Mouse (Mus musculus) testis, adult 2 months (tissue): ENCODE results near the gene Slc31a1.

Experiments
- CTCF ChIP-seq: fragments of 200-500 bp; IDR thresholded peaks from 2 replicates; pipeline ENCODE4 v1.5.1; 2012; ENCODE audit warnings: low read depth, mild to moderate bottlenecking, inconsistent platforms, low read length, moderate library complexity; ENCODE audit not compliant: control insufficient read depth, insufficient read depth, insufficient replicate concordance
- POLR2A ChIP-seq: fragments of 200-500 bp; IDR thresholded peaks from 2 replicates; pipeline ENCODE4 v1.6.1; 2012; ENCODE audit warnings: low read depth, mild to moderate bottlenecking, inconsistent platforms, low read length, moderate library complexity; ENCODE audit not compliant: control insufficient read depth

- no peak for TF ChIP-seq POLR2A
- no peak for TF ChIP-seq CTCF
These were observed 12.2 kb upstream of the Slc31a1 start for GRCm38 (mm10) chr4:62348329-62348705.
